Mouse (Mus musculus): Measurements from ENCODE around the gene Hba-x. TPM values are rescaled to one million over a fixed set of nuclear protein-coding genes. Genes with fewer than 3 reads are reported as not detected.

Gene Hba-x
- polyA plus RNA-seq, 1 experiment from 2014 or later: 300 TPM

- no peak overlapping the region for H3K4me2 ChIP-seq (ENCODE audit: low read length)
- peaks cover 2 to 3% of the 10 kb centered on the region in 2 experiments; a peak in 3 of 4 replicates for H3K4me1 ChIP-seq (ENCODE audit: control insufficient read depth in 2 of 2, insufficient read depth in 2 of 2, low read length in 2 of 2)
- H3K4me3 ChIP-seq (ENCODE audit: control insufficient read depth in 1 of 2, insufficient read depth in 1 of 2, low read depth in 1 of 2, low read length in 2 of 2): no peak overlapping the region
- 73% methylated on average over 3 of the region's 3 CpGs for WGBS
- H3K27me3 ChIP-seq (ENCODE audit: control insufficient read depth, insufficient read depth, low read length): no peaks in the 10 kb centered on the region
- H3K36me3 ChIP-seq (ENCODE audit: control insufficient read depth, insufficient read depth, low read length): no peaks in the 10 kb centered on the region
- no peak overlapping the region for H3K9ac ChIP-seq (ENCODE audit: low read length)
- no peak overlapping the region for H3K27ac ChIP-seq (replicated peaks in 1 of 2; ENCODE audit: control insufficient read depth in 1 of 2, insufficient read depth in 1 of 2, low read depth in 2 of 2, low read length in 2 of 2)
- no peak for ATAC-seq (ENCODE audit: insufficient number of reproducible peaks, insufficient read depth, low FRiP score, low read depth)
- no peaks in the 10 kb centered on the region for H3K9me3 ChIP-seq (ENCODE audit: control insufficient read depth, low read length)
Observed at GRCm38 (mm10) chr11:32316009-32316408, 39.8 kb downstream of the Hba-x start.

DNA sequence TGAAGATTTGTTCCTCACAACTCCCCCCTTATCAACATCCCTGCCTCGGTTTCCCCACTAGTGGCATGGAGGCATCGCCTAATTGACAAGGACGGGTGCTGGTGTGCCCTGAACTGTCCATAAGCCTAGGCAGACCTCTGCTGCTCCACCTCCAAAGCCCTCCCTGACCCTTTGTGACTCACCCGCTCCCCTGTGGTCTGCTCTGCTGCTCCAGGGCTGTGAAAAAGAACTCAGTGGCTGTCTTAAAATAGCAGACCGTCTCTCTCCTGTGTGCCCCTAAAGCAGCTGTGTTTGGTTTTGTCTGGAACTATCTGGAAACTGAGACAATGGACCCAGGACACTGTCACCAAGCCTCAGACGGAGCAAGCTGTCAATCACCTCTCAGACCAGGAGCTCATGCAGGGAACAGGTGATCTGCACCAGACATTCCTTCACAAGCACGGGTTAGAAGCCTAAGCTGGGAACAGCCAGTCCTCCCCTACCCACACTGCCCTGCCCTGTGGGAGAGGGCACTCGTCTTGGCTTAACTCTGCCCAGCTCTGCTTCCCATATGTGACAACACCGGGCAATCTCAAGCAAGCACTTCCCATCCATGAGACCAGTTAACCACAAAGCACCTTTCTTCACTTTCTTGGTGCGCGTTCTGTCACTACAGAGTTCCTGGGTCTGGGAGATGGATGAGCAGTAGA is 44.5 kb downstream of the Hba-x start:
- Histone ChIP-seq H3K36me3 (ENCODE audit: control insufficient read depth, insufficient read depth, low read length) (no peaks in the 10 kb centered on the region), H3K4me1 (ENCODE audit: control insufficient read depth in 2 of 2, insufficient read depth in 2 of 2, low read length in 2 of 2) (peaks cover 3 to 4% of the 10 kb centered on the region in 2 experiments; a peak in 3 of 4 replicates), H3K9me3 (ENCODE audit: control insufficient read depth, low read length) (no peaks in the 10 kb centered on the region), H3K27ac (replicated peaks in 1 of 2; ENCODE audit: control insufficient read depth in 1 of 2, insufficient read depth in 1 of 2, low read depth in 2 of 2, low read length in 2 of 2) (no peak overlapping the region), H3K4me3 (ENCODE audit: control insufficient read depth in 1 of 2, insufficient read depth in 1 of 2, low read depth in 1 of 2, low read length in 2 of 2) (no peak overlapping the region), H3K4me2 (ENCODE audit: low read length) (no peak overlapping the region), H3K9ac (ENCODE audit: low read length) (no peak overlapping the region), H3K27me3 (ENCODE audit: control insufficient read depth, insufficient read depth, low read length) (no peaks in the 10 kb centered on the region; the same call in 1 of the 2 replicates)
- ATAC-seq (ENCODE audit: insufficient number of reproducible peaks, insufficient read depth, low FRiP score, low read depth): no peak
- WGBS: 54% methylated on average over 11 of the region's 11 CpGs

- Histone ChIP-seq H3K36me3 (ENCODE audit: control insufficient read depth, insufficient read depth, low read length) (no peaks in the 10 kb centered on the region), H3K27ac (replicated peaks in 1 of 2; ENCODE audit: control insufficient read depth in 1 of 2, insufficient read depth in 1 of 2, low read depth in 2 of 2, low read length in 2 of 2) (no peak overlapping the region), H3K27me3 (ENCODE audit: control insufficient read depth, insufficient read depth, low read length) (no peaks in the 10 kb centered on the region; the same call in 1 of the 2 replicates), H3K4me3 (ENCODE audit: control insufficient read depth in 1 of 2, insufficient read depth in 1 of 2, low read depth in 1 of 2, low read length in 2 of 2) (no peak overlapping the region), H3K4me2 (ENCODE audit: low read length) (no peak overlapping the region), H3K9ac (ENCODE audit: low read length) (no peak overlapping the region), H3K4me1 (ENCODE audit: control insufficient read depth in 2 of 2, insufficient read depth in 2 of 2, low read length in 2 of 2) (peaks cover 3 to 4% of the 10 kb centered on the region in 2 experiments; a peak in 3 of 4 replicates), H3K9me3 (ENCODE audit: control insufficient read depth, low read length) (no peaks in the 10 kb centered on the region)
- whole genome bisulfite sequencing: 33% methylated on average over 8 of the region's 8 CpGs
- ATAC-seq (ENCODE audit: insufficient number of reproducible peaks, insufficient read depth, low FRiP score, low read depth): no peak
Observed at GRCm38 (mm10) chr11:32321196-32321565, 45.0 kb downstream of the Hba-x start.

DNA sequence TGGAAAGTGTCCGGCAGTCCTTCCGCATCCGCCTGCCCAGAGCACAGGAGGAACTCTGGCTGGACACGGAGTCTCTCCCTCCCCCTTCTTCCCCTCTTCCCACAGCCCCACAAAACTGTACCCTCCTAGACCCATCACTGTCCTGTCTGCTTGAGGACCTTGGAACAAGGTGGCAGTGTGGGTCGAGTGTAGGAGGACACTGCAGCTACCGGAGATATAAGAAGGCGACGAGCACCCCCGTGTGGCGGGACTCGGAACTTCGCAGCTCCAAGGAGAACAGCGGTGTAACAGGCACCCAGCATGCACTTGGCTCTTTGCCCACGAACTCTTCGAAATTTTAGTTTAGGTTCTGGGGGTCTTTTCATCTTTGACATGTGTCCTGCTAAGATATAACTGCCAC is 48.4 kb downstream of the Hba-x start:
- H3K9ac ChIP-seq (ENCODE audit: low read length): no peak overlapping the region
- H3K27ac ChIP-seq (replicated peaks in 1 of 2; ENCODE audit: control insufficient read depth in 1 of 2, insufficient read depth in 1 of 2, low read depth in 2 of 2, low read length in 2 of 2): 0 out of 4 replicates have a peak overlapping the region, but pooled peaks of 1 of the 2 experiments have one; percentile 40
- peaks cover 3 to 4% of the 10 kb centered on the region in 2 experiments; a peak in 3 of 4 replicates for H3K4me1 ChIP-seq (ENCODE audit: control insufficient read depth in 2 of 2, insufficient read depth in 2 of 2, low read length in 2 of 2)
- 12% methylated on average over 15 of the region's 15 CpGs for WGBS
- peak overlapping the region in 1 of 2 experiments; percentile 27; a peak in 2 of 4 replicates for H3K4me3 ChIP-seq (ENCODE audit: control insufficient read depth in 1 of 2, insufficient read depth in 1 of 2, low read depth in 1 of 2, low read length in 2 of 2)
- no peaks in the 10 kb centered on the region; the same call in 1 of the 2 replicates for H3K27me3 ChIP-seq (ENCODE audit: control insufficient read depth, insufficient read depth, low read length)
- peak overlapping the region; percentile 56 for H3K4me2 ChIP-seq (ENCODE audit: low read length)
- ATAC-seq (ENCODE audit: insufficient number of reproducible peaks, insufficient read depth, low FRiP score, low read depth): peak; percentile 59
- H3K9me3 ChIP-seq (ENCODE audit: control insufficient read depth, low read length): no peaks in the 10 kb centered on the region
- H3K36me3 ChIP-seq (ENCODE audit: control insufficient read depth, insufficient read depth, low read length): no peaks in the 10 kb centered on the region

Other genes with a start within 250 kb of the Hba-x start
- gene Il9r, start 76.1 kb upstream of the Hba-x start, polyA plus RNA-seq (2014; fragmentation: Nextera tagmentation; extraction: Ambion mirVana): 0.05 TPM in 1 of 2 replicates, not detected in the other
- 46.1 and 49.5 TPM in 2 replicates for gene Snrnp25, start 71.0 kb upstream of the Hba-x start, polyA plus RNA-seq (2014; fragmentation: Nextera tagmentation; extraction: Ambion mirVana)
- gene Rhbdf1, start 54.1 kb upstream of the Hba-x start, polyA plus RNA-seq (2014; fragmentation: Nextera tagmentation; extraction: Ambion mirVana): 26.6 TPM in 2 replicates
- 19.3 and 20.6 TPM in 2 replicates for gene Mpg, start 49.9 kb upstream of the Hba-x start, polyA plus RNA-seq (2014; fragmentation: Nextera tagmentation; extraction: Ambion mirVana)
- 33.2 and 33.9 TPM in 2 replicates for gene Nprl3, start 8.7 kb upstream of the Hba-x start, polyA plus RNA-seq (2014; fragmentation: Nextera tagmentation; extraction: Ambion mirVana)
- 7,195 and 12,752 TPM in 2 replicates for gene Hba-a1, start 7.1 kb downstream of the Hba-x start, polyA plus RNA-seq (2014; fragmentation: Nextera tagmentation; extraction: Ambion mirVana)
- gene Hbq1b, start 10.6 kb downstream of the Hba-x start, polyA plus RNA-seq (2014; fragmentation: Nextera tagmentation; extraction: Ambion mirVana): 1.5 and 2.1 TPM in 2 replicates
- gene Hba-a2, start 20.1 kb downstream of the Hba-x start, polyA plus RNA-seq (2014; fragmentation: Nextera tagmentation; extraction: Ambion mirVana): 18,791 and 33,479 TPM in 2 replicates
- 1.2 and 2.5 TPM in 2 replicates for gene Hbq1a, start 23.7 kb downstream of the Hba-x start, polyA plus RNA-seq (2014; fragmentation: Nextera tagmentation; extraction: Ambion mirVana)
- gene Sh3pxd2b, start 71.4 kb downstream of the Hba-x start, polyA plus RNA-seq (2014; fragmentation: Nextera tagmentation; extraction: Ambion mirVana): 12.6 and 13.3 TPM in 2 replicates
- gene Ubtd2, start 179.0 kb downstream of the Hba-x start, polyA plus RNA-seq (2014; fragmentation: Nextera tagmentation; extraction: Ambion mirVana): 30.2 and 32.4 TPM in 2 replicates